ENCODE assay signal across 8 mouse cellular contexts in genomic region chr2:163438246-163438618, GRCm38 (mm10). TPM values are rescaled to one million over a fixed set of nuclear protein-coding genes. Genes with fewer than 3 reads are reported as not detected.
A peak's percentile ranks its signal among the peaks of the same experiment; 100 is the strongest.
DNase-seq lines count a peak whose midpoint lies in the region; ATAC-seq and TF ChIP-seq lines count a peak whose summit lies in the region.

Gdap1l1 (plus strand) TSS chr2:163438476.

- no peak for ATAC-seq in kidney, embryonic 15.5 days (replicated peaks; ENCODE audit: low FRiP score)
- peak; percentile 94 for ATAC-seq in forebrain, postnatal 0 days
- ATAC-seq in neural tube, embryonic 11.5 days (ENCODE audit: insufficient read depth, low FRiP score, low TSS enrichment): peak; percentile 79

- DNase-seq in kidney, adult 18-20 months: no peak
- DNase-seq in cerebellum, adult 8-10 months: peak; percentile 80
- peak; percentile 84 for DNase-seq in forebrain, postnatal 0 days
- peak; percentile 58 to 64 for DNase-seq in layer of hippocampus, postnatal 25 days (ENCODE audit: extremely low spot score in 1 of 2, low spot score in 1 of 2)
- DNase-seq in neural tube, embryonic 11.5 days (ENCODE audit: low spot score): peak; percentile 79
- DNase-seq in gastrocnemius, postnatal 36 days: no peak
- no peak for DNase-seq in spleen, adult 18-20 months

- no peak for TF ChIP-seq CTCF in forebrain, postnatal 0 days (IDR thresholded peaks at IDR 0.05; ENCODE audit: low read depth)

- no peaks in the 10 kb centered on the region for H3K9me3 ChIP-seq in kidney, embryonic 15.5 days (replicated peaks)
- no peaks in the 10 kb centered on the region for H3K9me3 ChIP-seq in forebrain, postnatal 0 days (ENCODE audit: low read length)
- no peaks in the 10 kb centered on the region for H3K9me3 ChIP-seq in neural tube, embryonic 11.5 days (ENCODE audit: control insufficient read depth, low read length)

- H3K4me2 ChIP-seq in kidney, embryonic 15.5 days: peak within 1 kb of the TSS; percentile 61
- peak within 1 kb of the TSS; percentile 72 for H3K4me2 ChIP-seq in forebrain, postnatal 0 days (ENCODE audit: low read depth)
- H3K4me2 ChIP-seq in neural tube, embryonic 11.5 days (ENCODE audit: low read depth): peak within 1 kb of the TSS; percentile 72

- no peaks in the 10 kb centered on the region for H3K36me3 ChIP-seq in kidney, embryonic 15.5 days
- H3K36me3 ChIP-seq in forebrain, postnatal 0 days (ENCODE audit: insufficient read depth): peaks cover 3% of the 10 kb centered on the region; the same call in 1 of the 2 replicates
- no peaks in the 10 kb centered on the region for H3K36me3 ChIP-seq in neural tube, embryonic 11.5 days (ENCODE audit: control insufficient read depth, insufficient read depth, low read length)

- intact Hi-C loops in gastrocnemius, postnatal 36 days (cut with DNase I): no loop called here

- peak within 1 kb of the TSS; percentile 38 for H3K4me3 ChIP-seq in kidney, embryonic 15.5 days (replicated peaks)
- peak within 1 kb of the TSS; percentile 90 for H3K4me3 ChIP-seq in forebrain, postnatal 0 days (ENCODE audit: low read depth, low read length)
- H3K4me3 ChIP-seq in neural tube, embryonic 11.5 days (ENCODE audit: low read depth, low read length): peak within 1 kb of the TSS; percentile 64

- H3K27ac ChIP-seq in kidney, embryonic 15.5 days: no peak within 1 kb of the TSS
- H3K27ac ChIP-seq in forebrain, postnatal 0 days (ENCODE audit: low read depth, low read length): peak within 1 kb of the TSS; percentile 88
- H3K27ac ChIP-seq in neural tube, embryonic 11.5 days (ENCODE audit: low read depth, low read length): peak within 1 kb of the TSS; percentile 37; the same call in 1 of the 2 replicates

- H3K9ac ChIP-seq in kidney, embryonic 15.5 days: no peak within 1 kb of the TSS
- H3K9ac ChIP-seq in forebrain, postnatal 0 days: peak within 1 kb of the TSS; percentile 94
- peak within 1 kb of the TSS; percentile 82 for H3K9ac ChIP-seq in neural tube, embryonic 11.5 days (ENCODE audit: low read length)

- H3K4me1 ChIP-seq in kidney, embryonic 15.5 days: peaks cover 11% of the 10 kb centered on the region
- peaks cover 18% of the 10 kb centered on the region for H3K4me1 ChIP-seq in forebrain, postnatal 0 days (ENCODE audit: insufficient read depth)
- H3K4me1 ChIP-seq in neural tube, embryonic 11.5 days (ENCODE audit: control insufficient read depth, insufficient read depth, low read length): no peaks in the 10 kb centered on the region

- 1% methylated on average over 18 of the region's 18 CpGs for WGBS in kidney, embryonic 15.5 days
- 6% methylated on average over 18 of the region's 18 CpGs for WGBS in forebrain, postnatal 0 days
- 2% methylated on average over 13 of the region's 18 CpGs for WGBS in neural tube, embryonic 11.5 days

- H3K27me3 ChIP-seq in kidney, embryonic 15.5 days: peaks cover 30% of the 10 kb centered on the region
- H3K27me3 ChIP-seq in forebrain, postnatal 0 days (ENCODE audit: insufficient read depth, low read length): no peaks in the 10 kb centered on the region
- no peaks in the 10 kb centered on the region; the same call in 1 of the 2 replicates for H3K27me3 ChIP-seq in neural tube, embryonic 11.5 days (ENCODE audit: control insufficient read depth, insufficient read depth, low read length)

RNA-seq across cellular contexts. Expression of gene Gdap1l1, which starts in this region (rescaled TPM):
- polyA plus RNA-seq in kidney, embryonic 15.5 days (2015; fragmentation: Nextera tagmentation; extraction: Ambion mirVana): 1.2 and 2.8 TPM in 2 replicates
- 95.2 and 106 TPM in 2 replicates for total RNA-seq in forebrain, postnatal 0 days (2014; rRNA removed)
- 123 and 134 TPM in 2 replicates for polyA plus RNA-seq in forebrain, postnatal 0 days (2015; fragmentation: Nextera tagmentation; extraction: Ambion mirVana)
- 10 to 100 TPM; 64.5 to 74.6 TPM for total RNA-seq in layer of hippocampus, postnatal 25 days (2021)
- 50.4 and 53.8 TPM in 2 replicates for polyA plus RNA-seq in neural tube, embryonic 11.5 days (2014; fragmentation: Nextera tagmentation; extraction: Ambion mirVana)
- total RNA-seq in gastrocnemius, postnatal 36 days (2021): not detected

Comparison
In these comparisons a context has a peak if more than half of its experiments do, and no peak if none do; other contexts are left out.
1. RNA of gene Gdap1l1 (total RNA-seq): 95.2 to 106 TPM in forebrain, postnatal 0 days and 64.5 to 74.6 TPM in layer of hippocampus, postnatal 25 days; not detected in gastrocnemius, postnatal 36 days; every median in the first group is over 10 times any median in the second.
2. RNA of gene Gdap1l1 (polyA plus RNA-seq): 123 to 134 TPM in forebrain, postnatal 0 days and 50.4 to 53.8 TPM in neural tube, embryonic 11.5 days; 1.2 to 2.8 TPM in kidney, embryonic 15.5 days; every median in the first group is over 10 times any median in the second.
3. H3K4me3 ChIP-seq: peak in every context shown above with its lines; median percentile 90 in forebrain, postnatal 0 days; 64 in neural tube, embryonic 11.5 days; 38 in kidney, embryonic 15.5 days.
4. DNase-seq: peak in cerebellum, adult 8-10 months (single experiment), forebrain, postnatal 0 days (single experiment), layer of hippocampus, postnatal 25 days (2 of 2) and neural tube, embryonic 11.5 days (single experiment); none in kidney, adult 18-20 months (single experiment), gastrocnemius, postnatal 36 days (0 of 2) and spleen, adult 18-20 months (0 of 2).
5. Peak in every context shown above with its lines, with median percentiles within 50 percentile points of each other: H3K4me2 ChIP-seq.